Mouse (Mus musculus): ENCODE results near the gene Pithd1.

Gene Pithd1

DNA sequence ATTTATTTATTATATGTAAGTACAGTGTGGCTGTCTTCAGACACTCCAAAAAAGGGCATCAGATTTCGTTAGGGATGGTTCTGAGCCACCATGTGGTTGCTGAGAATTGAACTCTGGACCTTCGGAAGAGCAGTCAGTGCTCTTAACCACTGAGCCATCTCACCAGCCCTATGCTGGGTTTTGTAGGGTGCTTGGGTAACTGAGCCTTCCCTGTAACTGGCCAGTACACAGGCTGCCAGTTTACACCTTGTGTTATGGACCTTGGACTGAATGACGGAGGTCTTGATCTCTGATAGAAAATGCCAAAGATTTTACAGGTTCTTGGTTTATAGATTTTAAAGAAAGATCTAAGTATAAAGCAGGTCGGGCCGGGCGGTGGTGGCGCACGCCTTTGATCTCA lies 56.8 kb downstream of the Pithd1 start:
- no peak for DNase-seq (ENCODE audit: low read depth, low spot score)

- DNase-seq (ENCODE audit: low read depth, low spot score), result no peak
Measured at GRCm38 (mm10) chr4:135929828-135930227, 57.2 kb downstream of the Pithd1 start.

- no peak for DNase-seq (ENCODE audit: low read depth, low spot score)
Measured at GRCm38 (mm10) chr4:135929405-135929804, 57.7 kb downstream of the Pithd1 start.

DNA sequence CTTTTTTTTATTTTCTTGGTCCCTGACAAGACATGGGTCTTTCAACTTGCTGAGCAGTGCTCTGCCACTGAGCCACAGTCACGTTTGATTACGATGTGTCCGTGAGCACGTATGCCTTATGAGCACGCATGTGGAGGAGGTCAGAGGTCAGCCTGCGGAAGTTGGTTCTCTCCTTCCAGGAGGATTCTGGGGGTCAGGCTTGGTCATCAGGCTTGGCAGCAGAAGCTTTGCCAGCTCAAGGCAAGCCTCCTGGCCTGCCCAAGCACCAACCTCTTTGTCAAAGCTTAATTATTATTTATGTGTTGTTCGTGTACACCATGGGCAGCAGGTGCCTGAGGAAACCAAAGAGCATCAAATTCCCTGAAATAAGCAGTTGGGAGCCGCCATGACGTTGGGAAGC lies 58.7 kb downstream of the Pithd1 start:
- no peak for DNase-seq (ENCODE audit: low read depth, low spot score)

GRCm38 (mm10) chr4:135926861-135927260 lies 60.2 kb downstream of the Pithd1 start:
- no peak for DNase-seq (ENCODE audit: low read depth, low spot score)

DNA sequence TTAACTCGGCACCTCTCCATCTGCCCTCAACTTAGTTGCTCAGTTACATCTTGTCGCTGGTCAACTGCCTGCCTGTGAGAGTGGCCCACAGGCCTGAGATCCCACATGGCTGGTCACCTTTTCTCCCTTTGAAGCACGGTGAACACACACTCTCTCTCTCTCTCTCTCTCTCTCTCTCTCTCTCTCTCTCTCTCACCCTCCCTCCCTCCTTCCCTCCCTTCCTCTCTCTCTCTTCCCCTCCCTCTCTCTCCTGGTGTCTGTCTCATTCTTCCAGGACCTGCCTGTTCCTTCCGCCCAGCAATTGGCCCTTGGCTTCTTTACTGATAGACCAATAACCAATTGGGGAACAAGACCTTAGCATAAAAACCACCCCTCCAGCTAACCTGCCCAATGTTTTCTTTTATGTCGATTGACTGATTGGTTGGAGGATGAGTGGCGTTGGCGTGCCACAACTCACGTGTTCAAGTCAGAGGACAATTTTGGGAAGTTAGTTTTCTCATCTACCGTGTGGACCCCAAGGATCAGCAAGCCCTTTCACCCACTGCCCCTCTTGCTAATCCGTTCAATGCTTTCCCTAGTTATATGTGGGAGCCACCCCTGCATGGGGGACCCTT lies 60.8 kb downstream of the Pithd1 start:
- DNase-seq (ENCODE audit: low read depth, low spot score), result no peak

All from retina, adult 2 months (tissue).